Mouse (Mus musculus) skeletal muscle tissue, adult 2 months (tissue): ENCODE measurements at regions not wholly inside any gene's neighbourhood (a gene's known extent, or its start where the extent isn't known, plus 50 kb on each side); places are given as distances from the start of the nearest gene placed in this dataset.

Experiments
- DNase-seq: peaks from one replicate; pipeline ENCODE4 v3.0.0-alpha.2; 2012; ENCODE audit warnings: low read depth, low spot score

- no peak for DNase-seq
Observed at GRCm38 (mm10) chr15:61160666-61161065, 237.9 kb upstream of the A1bg start.

GRCm38 (mm10) chr15:61159552-61159951 is 236.7 kb upstream of the A1bg start:
- no peak for DNase-seq

DNA sequence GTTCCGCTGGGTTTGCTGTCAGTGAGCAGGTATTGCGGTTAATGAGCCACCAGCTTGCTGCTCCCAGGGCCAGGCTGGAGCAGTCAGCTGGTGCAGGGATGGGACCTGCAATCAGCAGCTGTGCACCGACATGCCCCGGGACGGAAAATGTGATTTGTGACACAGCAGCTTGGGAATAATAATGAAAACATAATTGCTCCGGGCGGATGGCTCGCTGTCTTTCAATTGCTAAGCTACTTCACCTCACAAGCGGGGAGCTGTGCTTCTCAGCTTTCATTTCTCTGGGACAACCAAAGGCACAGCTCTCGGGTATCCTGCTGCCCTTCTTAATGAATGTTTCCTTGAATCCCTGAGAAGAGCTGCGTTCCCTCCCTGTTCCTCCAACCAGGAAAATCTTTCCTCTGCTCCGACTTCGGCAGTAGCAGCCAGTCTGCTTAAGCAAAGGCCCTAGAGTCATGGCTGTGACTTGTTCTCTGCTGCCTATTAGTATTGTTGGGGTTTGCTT is 235.3 kb upstream of the A1bg start:
- peak; percentile 18 for DNase-seq

- peak; percentile 74 for DNase-seq
Observed at GRCm38 (mm10) chr15:61157543-61157942, 234.7 kb upstream of the A1bg start.

GRCm38 (mm10) chr15:61155530-61155929 is 232.7 kb upstream of the A1bg start:
- no peak for DNase-seq

GRCm38 (mm10) chr15:61154166-61154565 is 231.4 kb upstream of the A1bg start:
- no peak for DNase-seq

DNA sequence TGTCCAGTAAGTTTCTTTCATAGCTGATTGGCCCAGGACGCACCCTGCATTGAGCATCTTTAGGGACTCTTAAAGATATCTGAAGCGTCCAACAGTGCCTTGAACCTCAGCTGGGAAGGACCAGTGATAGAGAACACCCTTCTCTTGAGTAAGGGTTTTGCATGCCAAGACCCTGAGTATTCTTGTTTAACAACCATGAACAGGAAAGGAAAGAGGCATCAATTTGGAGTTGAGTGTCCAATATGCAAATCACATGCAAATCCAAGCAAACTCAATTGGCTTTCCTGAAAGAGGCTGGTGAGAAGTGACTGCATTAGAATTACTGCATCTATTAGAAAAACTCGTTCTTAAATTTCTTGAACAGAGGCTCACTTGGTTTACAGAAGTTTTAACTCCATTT is 220.0 kb upstream of the A1bg start:
- DNase-seq: no peak

- DNase-seq: no peak
Observed at GRCm38 (mm10) chr15:61139151-61139550, 216.3 kb upstream of the A1bg start.

- no peak for DNase-seq
Observed at GRCm38 (mm10) chr15:61136781-61137180, 214.0 kb upstream of the A1bg start.

- no peak for DNase-seq
Observed at GRCm38 (mm10) chr15:61133316-61133715, 210.5 kb upstream of the A1bg start.

GRCm38 (mm10) chr15:61127971-61128370 is 205.2 kb upstream of the A1bg start:
- DNase-seq: no peak

DNA sequence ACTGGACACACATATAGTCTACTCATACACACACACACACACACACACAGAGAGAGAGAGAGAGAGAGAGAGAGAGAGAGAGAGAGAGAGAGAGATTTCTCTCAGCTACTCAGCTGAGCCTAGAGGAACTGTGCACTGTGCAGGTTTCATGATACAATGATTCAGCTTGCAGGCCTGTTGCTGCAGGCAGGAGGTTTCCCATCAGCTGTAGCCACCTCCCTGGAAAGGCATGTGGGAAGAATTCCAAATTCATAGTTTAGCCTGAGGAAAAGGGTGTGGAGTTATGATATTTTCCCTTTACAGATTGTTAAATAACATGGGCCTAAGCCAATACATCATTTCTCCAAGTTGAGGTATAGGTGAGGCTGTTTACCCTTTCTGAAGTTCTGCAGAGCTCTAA is 204.3 kb upstream of the A1bg start:
- DNase-seq: no peak

GRCm38 (mm10) chr15:61116912-61117311 is 194.1 kb upstream of the A1bg start:
- no peak for DNase-seq

DNA sequence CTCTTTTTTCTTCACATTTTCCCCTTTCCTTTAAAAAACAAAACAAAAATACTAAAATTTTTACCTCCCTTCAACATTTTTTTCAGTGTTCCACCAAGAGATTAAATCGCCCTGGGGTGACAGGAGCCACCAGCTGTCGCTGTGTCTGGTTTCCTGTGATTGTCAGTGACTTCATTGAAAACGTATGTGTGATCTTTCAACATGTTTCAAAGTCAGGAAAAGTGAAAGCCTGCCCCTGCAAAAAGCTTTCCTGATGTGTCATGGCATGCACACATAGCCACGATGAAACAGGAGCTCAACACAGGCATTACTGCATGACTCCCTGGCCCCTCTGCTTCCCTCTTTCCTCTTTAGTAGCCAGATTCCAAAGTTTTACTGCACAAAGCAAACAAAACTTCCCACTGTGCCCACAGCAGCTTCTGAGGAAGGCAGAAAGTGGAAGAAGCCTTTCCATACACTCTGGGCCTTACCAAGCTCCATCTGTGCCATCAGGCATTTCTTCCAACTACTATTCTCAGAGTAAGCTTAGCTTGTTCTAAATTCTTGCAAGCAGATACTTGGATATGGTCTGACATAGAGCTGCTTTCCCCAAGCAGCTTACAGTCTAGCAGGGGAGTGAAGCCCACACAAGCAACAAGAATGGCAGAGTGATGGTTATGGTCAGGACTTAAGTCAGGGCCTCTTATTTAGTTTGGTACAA is 186.8 kb upstream of the A1bg start:
- DNase-seq: no peak

DNA sequence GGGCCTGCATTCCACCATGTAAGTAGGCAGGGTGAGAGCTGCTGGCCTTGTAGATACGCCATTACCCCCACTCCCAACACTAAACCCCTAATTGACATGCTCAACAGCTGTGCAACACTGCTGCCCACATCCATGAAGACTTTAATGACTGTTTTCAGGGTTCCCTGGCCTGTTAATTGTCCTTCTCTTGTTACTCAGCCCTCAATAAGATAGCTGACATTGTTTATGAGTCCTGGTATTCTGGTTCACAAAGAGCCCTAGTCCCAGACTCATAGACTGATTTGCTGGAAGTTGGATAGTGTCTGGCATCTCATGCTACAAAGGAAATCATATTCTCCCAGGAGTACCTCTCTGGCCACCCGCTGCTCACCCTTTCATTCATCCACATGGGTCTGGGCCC is 186.1 kb upstream of the A1bg start:
- DNase-seq: no peak

DNA sequence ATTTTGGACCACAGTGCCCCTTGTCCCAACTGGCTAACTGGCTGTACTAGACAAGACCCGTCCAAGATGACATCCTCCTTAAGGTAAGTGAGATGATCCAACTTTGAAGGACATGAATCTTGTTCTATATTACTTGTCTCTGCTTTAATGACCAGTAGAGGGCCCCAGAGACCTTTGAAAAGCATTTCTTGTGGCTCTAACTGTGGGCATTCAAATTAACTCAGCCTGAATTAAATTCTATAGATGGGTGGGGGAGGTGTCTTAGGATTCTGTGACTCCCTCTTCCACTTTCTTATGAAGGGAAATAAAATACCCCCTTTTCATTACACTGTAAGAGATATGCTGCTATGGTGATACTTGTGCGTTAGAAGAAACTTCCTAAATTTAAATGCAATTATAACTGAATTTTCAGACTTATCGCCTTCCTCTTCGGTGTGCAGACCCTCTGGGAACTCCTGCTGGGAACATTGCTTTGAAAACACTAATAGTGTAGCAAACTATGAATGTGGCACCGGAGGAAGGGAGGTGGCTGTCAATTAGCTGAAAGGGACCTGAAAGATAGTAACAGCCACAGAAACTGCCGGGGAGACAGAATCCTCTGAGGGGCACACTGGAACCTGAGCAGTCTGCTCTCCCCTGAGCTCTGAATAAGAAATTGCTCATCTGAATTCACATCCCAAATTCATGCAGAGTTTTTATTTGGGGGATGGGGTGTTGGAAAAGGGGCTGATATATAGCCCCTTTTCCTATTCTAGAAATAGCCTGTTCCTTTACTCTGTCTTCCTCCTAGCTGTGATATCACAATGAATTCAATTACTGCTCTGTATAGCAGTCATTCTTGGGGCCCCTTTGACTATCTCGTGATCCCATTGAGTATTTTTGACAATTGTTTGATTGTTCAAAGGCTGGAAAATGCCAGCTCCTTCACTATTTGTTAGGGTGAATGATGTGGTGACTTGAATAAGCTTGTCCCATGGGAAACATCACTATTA is 179.9 kb upstream of the A1bg start:
- peak; percentile 6 for DNase-seq

DNA sequence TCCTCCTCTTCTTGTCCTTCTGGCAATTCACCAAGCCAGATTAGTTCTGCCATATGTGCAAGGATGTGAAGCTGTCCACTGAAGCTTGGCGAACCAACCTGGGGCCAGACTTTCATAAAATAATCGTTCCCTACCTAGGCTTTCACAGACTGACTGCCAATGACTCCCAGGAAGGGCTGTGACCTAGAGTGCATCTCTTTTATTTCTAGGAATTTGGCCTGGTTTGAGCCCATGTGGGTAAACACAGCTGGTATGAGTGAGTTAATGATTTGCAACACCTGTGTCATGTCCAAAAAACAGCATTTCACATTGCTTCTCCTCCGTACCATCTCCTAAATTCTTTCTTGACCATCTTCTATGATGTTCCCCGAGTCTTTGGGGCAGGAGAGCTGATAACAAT is 178.0 kb upstream of the A1bg start:
- DNase-seq: no peak

DNA sequence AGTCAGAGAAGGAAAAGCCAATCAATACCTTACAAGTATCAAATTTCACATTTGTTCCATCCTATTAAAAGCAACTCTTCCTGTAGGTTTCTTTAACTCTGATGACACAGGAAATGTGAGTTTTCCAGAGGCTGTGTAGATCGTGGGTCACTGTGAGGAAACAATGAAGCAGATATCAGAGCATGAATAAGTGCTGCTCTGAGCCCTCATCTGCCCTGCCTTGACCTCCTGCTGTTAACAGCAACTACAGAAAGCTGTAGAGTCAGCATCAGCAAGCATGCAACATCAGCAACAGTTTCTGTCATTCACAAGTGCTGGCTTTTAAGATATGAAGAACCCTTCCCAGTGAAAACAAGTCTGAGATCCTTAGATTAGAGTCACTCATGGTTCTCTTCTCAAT is 176.2 kb upstream of the A1bg start:
- no peak for DNase-seq

GRCm38 (mm10) chr15:61098519-61098918 is 175.7 kb upstream of the A1bg start:
- DNase-seq: no peak

DNA sequence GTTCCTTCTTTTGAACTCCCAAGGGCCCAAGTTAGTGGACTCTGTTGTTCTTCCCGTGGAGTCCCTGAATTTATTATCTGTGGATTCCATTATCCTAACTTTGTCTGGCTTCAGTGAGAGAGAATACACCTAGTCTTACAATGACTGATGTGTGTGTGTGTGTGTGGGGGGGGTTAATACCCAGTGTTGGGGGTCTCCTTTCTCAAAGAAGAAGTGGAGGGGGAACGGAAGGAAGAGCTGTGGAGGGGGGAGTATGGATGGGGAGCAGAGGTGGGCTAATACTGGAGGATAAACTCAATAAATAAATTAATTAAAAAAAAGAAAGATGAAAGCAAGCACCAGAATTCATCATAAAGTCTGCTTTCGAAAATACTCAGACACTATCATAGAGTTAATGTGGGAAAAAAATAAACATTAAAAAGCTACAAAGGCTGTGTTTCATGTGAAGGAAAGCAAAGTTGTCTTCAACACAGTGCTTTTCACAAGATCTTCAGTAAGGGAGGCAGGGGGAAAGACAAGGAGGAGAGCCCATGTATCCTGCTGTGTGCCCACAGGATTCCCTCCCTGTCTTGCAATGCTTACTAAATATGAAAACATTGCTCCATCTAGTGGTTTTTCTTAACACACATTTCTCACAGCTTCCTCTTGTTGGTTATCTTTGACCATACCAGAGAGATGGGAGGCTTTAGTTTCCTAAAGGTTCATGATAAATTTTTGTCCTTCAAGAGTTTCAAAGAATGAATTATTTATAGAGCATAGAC is 173.4 kb upstream of the A1bg start:
- no peak for DNase-seq

DNA sequence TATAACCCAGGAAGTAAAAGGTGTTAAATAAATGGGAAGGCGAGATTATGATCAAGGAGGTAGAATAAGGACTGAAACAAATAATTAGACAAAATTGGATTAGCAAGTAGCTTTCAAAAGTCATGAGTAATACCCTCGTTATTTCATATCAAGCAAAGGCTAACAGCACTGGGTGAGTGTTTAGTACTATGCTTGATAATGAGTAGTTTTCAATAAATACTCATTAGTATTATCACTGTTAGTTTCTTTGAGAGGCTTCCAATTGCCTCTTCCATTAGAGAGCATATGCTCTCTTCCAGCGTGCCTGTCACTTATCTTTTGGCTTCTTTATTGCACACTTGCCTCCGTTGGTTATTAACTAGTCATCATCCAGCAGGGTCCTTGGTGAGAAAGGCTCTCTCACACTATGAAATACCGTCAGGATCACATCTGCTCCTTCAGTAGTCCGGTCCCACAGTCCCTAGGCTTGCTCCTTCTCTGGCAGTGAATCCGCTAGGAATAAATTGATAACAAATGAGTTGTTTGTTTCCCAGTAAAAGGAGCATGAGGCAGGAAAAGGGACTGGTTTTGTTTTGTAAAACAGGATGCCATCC is 132.3 kb upstream of the A1bg start:
- no peak for DNase-seq

GRCm38 (mm10) chr15:61051363-61051762 is 128.6 kb upstream of the A1bg start:
- DNase-seq: no peak
